Mouse (Mus musculus) thymus, adult 2 months (tissue): ENCODE data around the gene Sepsecs.

Experiments used
- CTCF ChIP-seq: fragments of 200-500 bp; IDR thresholded peaks from 2 replicates; pipeline ENCODE4 v1.5.1; 2012; ENCODE audit warnings: mild to moderate bottlenecking, control low read depth, low read length, moderate library complexity, borderline replicate concordance; ENCODE audit not compliant: control insufficient read depth, poor library complexity, insufficient read depth; ENCODE audit errors: extremely low read depth
- POLR2A ChIP-seq: fragments of 200-500 bp; IDR thresholded peaks from 2 replicates; pipeline ENCODE4 v1.6.1; 2012; ENCODE audit warnings: mild to moderate bottlenecking, low read length, control low read depth, moderate library complexity; ENCODE audit not compliant: control insufficient read depth, poor library complexity, insufficient read depth; ENCODE audit errors: extremely low read depth

DNA sequence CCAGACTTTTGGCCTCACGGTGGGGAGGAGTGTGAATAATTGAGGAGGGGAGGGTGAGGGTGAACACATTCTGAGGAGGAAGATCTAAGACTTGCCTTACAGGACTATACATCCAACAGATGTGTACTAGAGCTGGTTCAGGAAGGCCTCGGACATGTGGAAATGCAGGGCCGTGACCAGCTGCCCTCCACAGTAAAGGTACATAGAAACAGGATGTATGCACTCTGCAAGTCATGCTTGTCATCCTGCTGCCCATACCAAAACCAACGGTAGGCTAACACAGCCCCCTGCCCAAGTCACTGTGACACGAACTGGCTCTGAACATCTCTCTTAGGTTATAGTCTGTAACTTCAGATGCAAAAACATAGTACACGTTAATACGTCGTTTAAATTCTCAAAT, 30.6 kb downstream of the Sepsecs start:
- TF ChIP-seq CTCF (no peak), POLR2A (no peak)
